Mouse (Mus musculus) left cerebral cortex, postnatal 14 days (tissue): Measurements from ENCODE around the gene Acrbp. TPM values are rescaled to one million over a fixed set of nuclear protein-coding genes. Genes with fewer than 3 reads are reported as not detected.
"Not testable (repeated sequence)": the region's sequence is repeated elsewhere in the genome, so short reads cannot be mapped to it uniquely, and the experiment has no call there.

Experiments used
- DNase-seq, 2 experiments: peaks; one replicate each; pipeline ENCODE4 v3.0.0; 2021 to 2022; ENCODE audit warnings: low spot score in 2 of 2, mixed read lengths in 1 of 2
- intact Hi-C: fragments of 180-260 bp; cut with DNase I; formaldehyde crosslinking; loops from one replicate; pipeline ENCODE4 v1.15.1; 2025
- total RNA-seq, 2 experiments: library from RNA; stranded (reverse); gene quantifications; 2 replicates each; pipeline ENCODE4 v1.2.3; 2021

Gene Acrbp
- total RNA-seq, 2 experiments from 2014 or later = 5.7 to 9.0 TPM

DNA sequence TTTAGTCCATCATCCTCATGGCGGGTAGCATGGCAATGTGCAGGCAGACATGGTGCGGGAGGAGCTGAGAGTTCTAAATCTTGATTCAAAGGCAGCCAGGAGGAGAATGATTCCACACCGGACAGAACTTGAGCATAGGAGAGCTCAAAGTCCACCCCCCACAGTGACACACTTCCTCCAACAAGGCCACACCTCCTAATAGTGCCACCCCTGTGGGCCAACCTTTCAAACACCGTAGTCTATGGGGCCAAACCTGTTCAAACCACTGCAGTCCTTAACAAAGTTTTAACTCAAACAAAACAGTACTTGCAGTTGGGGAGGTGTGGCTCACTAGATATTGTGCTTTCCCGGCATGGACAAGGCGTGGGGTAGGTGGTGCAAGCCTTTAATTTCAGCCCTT, 14.4 kb downstream of the Acrbp start:
- DNase-seq = no peak
- intact Hi-C loops = no loop called here

DNA sequence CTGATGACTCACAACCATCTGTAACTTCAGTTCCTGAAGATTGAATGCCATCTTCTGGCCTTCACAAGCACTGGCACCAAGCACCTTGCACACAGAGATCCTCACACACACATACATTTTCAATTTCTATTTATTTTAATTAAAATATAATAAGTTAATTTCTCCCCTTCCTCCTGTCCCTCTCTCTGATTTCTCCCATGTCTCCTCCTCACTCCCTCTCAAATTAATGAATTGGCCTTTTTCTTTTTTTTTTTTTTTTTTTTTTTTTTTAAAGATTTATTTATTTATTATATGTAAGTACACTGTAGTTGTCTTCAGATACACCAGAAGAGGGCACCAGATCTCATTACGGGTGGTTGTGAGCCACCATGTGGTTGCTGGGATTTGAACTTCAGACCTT, 15.7 kb downstream of the Acrbp start:
- DNase-seq, intact Hi-C loops: not testable (repeated sequence)

DNA sequence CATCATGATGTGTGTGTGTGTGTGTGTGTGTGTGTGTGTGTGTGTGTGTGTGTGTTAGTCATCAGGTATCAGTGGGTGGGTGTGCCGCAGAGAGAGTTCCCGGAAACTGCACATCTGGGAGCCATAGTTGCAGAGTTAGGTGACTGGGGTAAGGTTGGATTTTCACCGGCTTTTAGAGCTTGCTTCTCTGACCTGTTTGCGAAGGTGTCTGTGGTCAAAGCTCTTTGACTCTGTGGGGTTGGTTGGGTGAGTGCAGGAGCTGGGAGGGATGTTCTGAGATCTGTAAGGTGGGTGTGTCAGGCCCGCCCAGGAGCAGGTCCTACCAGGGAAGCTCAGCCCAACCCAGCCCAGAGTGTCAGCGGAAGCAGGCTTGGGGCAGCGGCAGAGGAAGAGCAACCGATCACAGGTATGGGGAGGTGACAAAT, 18.1 kb downstream of the Acrbp start, which contains the start of gene Lpar5:
Gene Lpar5, plus strand, starts transcription at position 350 of the 425 bp plus-strand sequence.
- intact Hi-C loops = no loop called here

DNA sequence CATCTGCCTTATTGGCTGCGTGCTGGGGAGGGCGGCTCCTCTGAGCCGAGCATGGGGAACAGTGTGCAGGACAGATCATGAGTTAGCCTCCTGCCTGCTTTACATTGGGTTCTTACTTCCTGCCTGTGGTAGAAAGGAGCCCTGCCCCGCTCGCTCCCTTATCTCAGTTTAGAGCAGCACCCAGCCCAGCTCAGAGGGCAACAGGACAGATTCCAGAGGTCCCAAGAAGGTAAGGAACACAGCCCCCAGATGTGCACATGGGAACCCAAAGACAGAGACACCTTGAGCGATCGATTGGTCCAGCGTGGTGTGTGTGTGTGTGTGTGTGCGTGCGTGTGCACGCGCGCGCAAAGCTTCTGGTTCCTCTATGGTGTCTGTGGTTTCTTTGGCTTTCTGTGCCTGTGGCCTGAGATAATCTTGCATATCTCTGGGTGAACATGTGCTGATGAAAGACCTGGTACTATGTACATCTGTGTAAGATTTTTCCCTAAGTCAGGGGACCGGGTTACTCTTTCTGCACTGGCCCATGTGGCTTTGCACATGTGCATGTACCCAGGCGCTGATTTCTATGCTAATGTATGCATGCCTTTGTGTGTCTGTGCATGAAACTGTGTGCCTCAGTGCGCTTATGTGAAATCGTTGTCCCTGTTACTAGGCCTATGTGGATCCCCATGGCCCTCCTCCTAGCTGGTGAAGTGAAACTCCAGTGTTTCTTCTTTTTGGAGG, 21.8 kb downstream of the Acrbp start:
- intact Hi-C loops = no loop called here
- peak in 1 of 2 experiments; percentile 73 for DNase-seq

More for the DNA sequence above, 18.1 kb downstream of the Acrbp start, which contains the start of gene Lpar5:
- DNase-seq = no peak

DNA sequence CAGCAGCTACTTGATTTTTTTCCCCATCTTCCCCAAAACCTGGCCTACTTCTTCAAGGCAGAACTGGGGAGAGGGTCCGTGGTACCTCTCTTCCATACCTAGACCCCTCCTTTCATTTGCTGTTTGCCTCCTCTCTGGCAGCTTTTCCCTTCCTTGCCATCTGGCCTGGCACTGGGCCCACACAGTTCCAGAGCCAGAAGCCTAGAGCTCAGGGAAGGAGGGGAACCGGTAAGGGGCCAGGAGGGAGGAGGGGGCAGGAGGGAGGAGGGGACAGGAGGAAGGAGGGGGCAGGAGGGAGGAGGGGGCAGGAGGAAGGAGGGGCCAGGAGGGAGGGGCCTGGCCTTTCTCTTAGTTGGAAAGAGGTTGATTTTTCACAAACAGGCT, 22.4 kb downstream of the Acrbp start:
- intact Hi-C loops = no loop called here
- peak; percentile 66 to 81 for DNase-seq

DNA sequence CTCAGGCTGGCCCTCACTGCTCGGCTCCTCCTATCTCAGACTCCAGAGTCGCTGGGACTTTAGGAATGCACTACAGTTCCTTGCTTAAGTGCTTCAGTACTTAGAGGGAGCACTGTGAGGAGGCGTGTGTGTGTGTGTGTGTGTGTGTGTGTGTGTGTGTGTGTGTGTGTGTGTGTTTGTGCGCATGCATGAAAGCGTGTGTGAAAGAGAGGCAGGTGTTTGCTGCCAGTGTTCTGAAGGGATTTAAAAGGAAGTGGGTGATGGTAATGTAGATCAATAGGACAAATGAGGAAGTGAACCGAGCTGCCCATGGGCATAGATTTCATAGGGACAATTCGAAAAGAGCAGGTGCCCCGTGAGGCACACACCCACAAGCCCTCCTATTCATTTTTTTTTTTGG, 24.3 kb downstream of the Acrbp start:
- no peak for DNase-seq
- intact Hi-C loops = no loop called here

DNA sequence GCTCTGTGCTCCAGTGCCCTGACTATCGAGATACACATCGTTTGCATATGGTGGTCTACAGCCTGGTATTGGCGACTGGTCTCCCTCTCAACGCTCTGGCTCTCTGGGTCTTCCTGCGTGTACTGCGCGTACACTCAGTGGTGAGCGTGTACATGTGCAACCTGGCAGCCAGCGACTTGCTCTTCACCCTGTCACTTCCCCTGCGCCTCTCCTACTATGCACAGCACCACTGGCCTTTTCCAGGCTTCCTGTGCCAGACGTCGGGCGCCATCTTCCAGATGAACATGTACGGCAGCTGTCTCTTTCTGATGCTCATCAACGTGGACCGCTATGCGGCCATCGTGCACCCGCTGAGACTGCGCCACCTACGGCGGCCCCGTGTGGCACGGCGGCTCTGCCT, 31.9 kb downstream of the Acrbp start:
- no peak for DNase-seq
- intact Hi-C loops = no loop called here

DNA sequence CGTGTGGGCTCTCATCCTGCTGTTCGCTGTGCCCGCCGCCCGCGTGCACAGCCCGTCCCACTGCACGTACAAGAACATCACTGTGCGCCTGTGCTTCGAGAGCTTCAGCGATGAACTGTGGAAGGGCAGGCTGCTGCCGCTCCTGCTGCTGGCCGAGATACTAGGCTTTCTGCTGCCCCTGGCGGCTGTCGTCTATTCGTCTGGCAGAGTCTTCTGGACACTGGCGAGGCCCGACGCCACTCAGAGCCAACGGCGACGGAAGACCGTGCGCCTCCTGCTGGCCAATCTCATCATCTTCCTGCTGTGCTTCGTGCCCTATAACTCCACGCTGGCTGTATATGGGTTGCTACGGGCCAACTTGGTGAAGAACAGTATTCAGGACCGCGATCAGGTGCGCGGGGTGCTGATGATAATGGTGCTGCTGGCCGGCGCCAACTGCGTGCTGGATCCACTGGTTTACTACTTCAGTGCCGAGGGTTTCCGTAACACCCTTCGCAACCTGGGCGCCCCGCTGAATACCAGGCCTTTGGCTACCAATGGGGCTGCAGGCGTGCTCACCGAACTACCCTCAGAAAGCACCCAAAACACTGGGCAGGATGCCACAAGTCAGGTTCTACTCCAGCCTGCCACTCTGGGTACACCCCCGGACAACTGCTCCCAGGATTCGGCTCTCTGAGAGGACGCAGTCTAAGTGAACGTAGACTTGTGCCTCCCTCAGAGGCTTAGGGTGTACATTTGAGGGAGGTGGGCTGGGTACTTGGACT, 32.5 kb downstream of the Acrbp start:
- peak; percentile 86 to 97 for DNase-seq
- intact Hi-C loops = no loop called here

DNA sequence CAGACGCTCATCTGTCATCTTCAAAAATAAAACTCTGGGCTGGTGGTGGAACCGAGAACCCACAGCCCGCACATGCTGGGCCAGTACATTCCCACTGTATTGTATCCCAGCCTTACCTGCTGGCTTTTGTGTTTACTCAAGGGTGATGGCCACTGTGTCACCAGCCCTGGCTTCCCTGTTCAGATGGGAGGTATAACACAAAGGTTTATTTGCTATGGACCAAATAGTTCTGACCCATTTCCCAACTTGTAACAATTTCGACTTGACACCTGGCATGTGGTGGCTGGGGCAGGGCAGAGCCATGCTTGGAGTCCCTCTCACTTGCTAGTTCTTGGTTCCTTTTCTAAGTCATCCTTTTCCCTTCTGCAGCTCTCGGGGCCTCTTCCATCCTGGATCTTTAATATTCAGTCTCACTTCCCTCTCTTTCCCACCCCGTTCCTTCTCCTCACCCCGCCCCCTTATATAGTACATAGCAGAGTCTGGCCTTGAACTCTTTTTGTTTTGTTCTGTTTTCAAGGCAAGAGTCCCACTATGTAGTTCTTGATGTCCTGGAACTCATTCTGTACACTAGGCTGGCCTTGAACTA, 33.4 kb downstream of the Acrbp start:
- intact Hi-C loops = loop anchor here (1.0 kb wide), 1 partner anchor 37 kb away; no protein-coding TSS in a partner anchor
- DNase-seq = no peak

DNA sequence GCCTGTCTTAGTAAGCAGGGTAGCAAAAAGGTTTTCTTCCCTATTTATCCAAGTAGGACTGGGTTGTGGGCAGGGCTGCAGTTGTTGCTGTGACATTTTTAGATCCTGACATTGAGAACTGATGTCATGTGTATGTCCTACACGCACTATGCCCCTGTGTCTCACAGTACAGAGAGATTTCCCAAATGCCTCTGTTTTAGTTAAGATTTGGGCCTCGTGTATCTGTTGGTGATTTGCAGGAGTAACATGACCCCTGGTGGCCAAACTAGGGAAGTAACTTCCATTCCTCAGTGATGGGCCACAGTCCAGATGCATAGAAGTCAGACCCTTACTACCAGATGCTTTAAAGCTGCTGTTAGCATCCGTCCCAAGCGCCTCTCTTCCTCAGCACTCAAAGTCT, 34.9 kb downstream of the Acrbp start:
- intact Hi-C loops = no loop called here

DNA sequence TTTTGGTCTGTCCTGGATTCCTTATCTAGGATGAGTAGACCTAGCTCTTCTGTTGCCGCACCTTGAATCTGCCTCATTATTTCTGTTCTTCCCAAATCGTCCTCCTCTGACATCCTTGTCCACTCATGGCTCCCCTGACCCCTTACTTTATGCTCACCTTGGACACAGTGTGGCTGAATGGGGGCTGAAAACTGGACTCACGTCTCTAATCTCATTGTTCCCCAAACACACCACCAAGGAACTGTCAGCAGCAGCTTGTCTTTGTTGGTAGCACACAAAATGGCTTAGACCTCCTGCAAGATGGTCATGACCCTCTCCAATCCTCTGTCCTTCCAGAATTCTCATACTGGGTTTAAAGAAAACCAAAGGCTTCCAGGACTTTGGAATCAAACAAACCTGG, 38.4 kb downstream of the Acrbp start:
- intact Hi-C loops = no loop called here
- no peak for DNase-seq

More for the DNA sequence above, 34.9 kb downstream of the Acrbp start:
- DNase-seq = peak; percentile 76 to 81

DNA sequence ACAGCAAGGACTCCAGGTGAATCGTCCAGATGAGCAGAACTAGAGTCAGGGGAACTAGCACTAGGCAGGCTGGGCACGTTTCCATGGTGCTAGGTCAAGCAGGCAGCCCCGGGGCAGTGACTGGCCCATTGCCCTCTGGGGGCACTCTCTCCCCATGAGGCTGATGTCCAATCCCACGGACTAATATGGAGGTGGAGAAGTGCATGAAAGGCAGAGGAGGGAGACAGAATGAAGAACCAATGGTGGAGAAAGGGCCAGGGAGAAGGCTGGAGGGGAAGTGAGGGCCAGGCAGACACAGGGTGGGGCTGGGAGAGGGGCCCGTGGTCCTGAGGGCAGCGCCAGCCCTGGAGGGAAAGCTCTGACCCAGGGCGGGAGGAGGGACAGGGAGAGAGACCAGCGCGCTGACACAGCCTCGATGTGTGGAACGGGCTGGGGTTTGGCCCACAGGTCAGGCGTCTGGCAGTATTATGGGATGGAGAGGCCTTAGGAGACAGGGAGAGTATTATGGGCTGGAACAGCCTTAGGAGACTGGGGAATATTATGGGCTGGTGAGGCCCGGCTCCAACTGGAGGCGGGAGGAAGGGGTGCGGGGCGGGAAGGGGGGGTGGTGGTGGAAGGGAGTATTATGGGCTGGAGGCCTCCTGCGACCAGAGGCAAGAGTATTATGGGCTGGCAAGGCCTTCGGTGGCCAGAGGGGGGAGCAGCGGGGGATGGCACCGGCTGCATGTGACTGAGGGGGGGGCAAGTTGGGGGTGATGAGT, 39.3 kb downstream of the Acrbp start:
- intact Hi-C loops = no loop called here
- peak; percentile 69 to 85 for DNase-seq

DNA sequence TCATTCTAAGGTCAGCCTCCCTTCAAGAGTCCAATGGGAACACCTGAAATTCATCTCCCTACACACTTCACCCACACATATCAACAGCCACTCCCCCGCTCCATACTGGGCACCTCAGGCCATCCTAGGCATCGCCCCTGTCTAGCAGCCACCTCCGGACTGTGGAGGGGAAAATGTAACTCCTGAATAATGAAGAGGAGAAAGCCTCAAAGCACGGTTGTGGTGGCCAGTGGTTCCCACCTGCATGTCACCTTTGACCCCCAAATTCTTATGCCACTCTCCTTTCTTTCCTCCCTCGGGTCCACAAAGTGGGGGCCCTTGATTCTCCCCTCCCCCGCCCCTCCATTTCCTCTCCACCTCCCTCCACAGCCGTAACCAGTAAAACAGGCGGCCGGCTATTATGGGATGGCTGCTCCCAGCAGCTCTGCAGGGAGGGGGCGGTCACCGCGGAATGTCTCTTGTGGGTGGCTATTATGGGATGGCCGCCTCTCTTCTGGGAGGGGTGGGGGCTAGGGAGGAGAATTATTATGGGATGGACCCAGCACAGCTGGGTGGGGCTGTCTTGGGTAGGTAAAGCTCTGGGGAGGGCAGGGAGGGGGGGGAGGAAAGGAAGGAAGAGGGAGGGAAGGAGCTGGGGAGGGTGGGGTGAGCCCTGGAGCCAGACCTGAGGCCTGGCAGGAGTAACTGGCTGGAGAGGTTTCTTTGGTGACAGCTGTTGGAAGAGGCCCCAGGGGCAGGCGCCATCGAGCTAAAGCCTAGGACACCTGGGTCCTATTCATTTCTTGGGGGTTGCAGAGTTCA, 40.2 kb downstream of the Acrbp start:
- DNase-seq = peak; percentile 87 to 95
- intact Hi-C loops = no loop called here

DNA sequence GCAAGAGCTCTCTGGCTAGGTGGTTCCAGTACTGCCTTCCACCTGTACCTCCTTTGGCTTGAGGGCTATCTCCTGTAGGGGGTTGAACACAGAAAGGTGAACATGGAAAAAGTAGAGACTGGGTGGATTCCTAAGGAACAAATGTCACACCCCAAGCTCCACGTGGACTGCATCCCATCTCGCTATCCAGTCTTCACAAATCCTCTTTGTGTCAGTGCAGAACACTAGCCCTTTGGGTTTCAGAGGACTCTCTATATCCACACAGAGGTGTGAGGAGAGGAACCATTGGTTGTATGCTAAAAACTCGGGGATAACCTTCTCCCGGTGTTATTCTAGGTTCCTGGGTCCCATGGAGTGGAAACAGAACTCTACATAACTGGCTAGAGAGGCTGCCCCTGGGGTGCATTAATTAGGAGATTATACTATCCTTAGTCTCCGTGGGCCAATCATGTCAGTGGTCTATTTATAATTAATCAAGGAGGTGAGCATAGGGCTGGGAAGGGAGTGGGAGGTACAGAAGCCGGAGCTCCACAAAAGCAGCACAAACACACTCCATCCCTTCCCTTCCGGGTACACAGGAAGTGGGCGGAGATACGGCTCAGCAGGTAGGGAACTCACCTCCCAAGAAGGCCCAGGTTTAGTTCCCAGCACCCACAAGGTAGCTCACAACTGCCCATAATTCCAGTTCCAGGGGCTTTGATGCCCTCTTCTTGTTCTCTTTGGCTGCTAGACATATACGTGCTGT, 41.0 kb downstream of the Acrbp start:
- intact Hi-C loops = no loop called here
- no peak for DNase-seq

DNA sequence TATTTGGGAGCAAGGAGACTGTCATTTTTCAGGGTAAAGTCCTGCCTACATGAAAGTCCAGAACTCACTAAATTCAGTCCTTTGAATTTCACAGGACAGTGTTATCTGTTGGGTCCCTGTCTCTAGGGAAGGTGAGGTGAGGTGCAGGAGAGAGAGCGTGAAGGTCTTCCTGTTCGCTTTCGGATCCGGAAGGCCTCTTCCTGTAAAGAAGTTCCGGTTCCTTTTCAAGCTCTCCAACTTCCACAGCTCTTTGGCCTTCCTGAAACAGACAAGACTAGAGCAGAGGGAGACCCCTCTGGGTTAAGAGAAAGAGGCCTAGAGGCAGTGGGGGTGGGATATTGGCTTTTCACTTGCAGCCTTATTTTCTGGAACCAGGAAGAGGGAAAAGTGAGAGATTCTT, 42.9 kb downstream of the Acrbp start:
- no peak for DNase-seq
- intact Hi-C loops = no loop called here

DNA sequence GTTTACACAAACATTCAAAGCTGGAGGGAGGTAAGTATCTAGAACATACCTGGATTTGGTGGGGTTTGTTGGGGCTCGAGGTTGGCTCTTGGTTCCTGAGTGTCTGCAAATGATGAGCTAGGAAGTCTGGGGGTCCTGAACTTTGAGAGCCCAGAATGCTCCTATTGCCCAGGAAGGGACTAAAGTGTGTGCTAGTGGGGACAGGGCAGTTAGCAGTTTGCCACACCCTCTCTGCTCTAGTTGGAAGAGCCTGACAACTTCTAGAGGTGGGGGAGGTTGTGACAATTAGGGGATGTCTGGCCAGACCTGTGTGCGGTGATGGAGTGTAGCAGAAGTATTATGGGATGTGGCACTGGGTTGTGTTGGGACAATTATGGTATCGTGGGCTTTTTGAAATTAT, 45.4 kb downstream of the Acrbp start:
- intact Hi-C loops = no loop called here
- no peak for DNase-seq

DNA sequence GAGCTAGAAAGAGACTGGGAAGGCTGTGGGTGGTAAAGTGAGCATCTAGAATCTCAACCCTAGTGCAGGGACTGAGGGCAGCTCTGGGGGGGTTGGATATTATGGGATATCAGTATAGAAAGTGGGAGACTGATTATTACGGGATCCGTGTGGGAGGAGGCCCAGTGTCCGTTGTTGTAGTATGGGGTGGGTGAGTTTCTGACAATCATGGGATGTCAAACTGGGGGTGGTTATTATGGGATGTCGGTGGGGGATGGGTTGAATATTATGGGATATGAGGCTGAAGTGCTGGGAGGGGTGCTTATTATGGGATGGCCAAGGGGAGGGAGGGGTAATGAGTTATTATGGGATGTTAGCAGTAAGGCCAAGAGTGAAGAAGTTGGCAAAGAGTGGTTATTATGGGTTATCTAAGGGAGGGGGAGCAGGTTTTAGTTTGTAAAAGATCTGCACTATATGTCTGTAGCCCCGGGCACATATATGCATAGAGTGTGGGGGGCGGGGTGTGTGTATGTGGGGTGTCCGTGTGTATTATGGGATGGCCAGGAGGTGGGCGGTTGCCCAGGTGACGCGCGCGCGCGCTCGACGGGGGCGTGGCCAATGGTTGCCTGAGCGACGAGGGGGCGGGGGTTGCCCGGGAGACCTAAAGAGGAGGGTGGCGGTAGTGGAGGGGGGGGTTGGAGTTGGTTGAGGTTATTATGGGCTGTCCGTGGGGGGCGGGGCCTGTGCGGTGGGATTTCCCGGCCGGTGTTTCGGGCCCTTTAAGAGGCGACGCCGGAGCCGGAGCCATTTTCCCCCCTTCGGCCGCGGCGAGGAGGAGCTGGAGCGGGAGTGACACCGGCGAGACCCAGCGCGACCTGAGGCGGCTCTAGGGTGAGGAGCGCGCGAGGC, 46.1 kb downstream of the Acrbp start, which contains the start of gene Chd4:
Gene Chd4, plus strand, starts transcription at position 591 of the 888 bp plus-strand sequence.
- intact Hi-C loops = no loop called here
- DNase-seq = peak; percentile 98 to 99
